Mouse (Mus musculus) intestine, embryonic 15.5 days (tissue): ENCODE measurements around the gene Adgrg2. TPM values are rescaled to one million over a fixed set of nuclear protein-coding genes. Genes with fewer than 3 reads are reported as not detected.

Source experiments
- ATAC-seq: fragments of 200-750 bp; cut with Nextera tagmentation; 2 replicates; pipeline ENCODE4 v1.8.0; 2017; ENCODE audit warnings: moderate TSS enrichment, moderate library complexity
- H3K27ac ChIP-seq: fragments of 300-500 bp; sonication (generic); 2 replicates; pipeline ENCODE4 v1.5.1; 2015; ENCODE audit warnings: mild to moderate bottlenecking, inconsistent platforms
- H3K27me3 ChIP-seq: fragments of 300-500 bp; sonication (generic); replicated peaks from 2 replicates; pipeline ENCODE4 v1.6.1; 2015; ENCODE audit warnings: inconsistent platforms
- H3K36me3 ChIP-seq: fragments of 300-500 bp; sonication (generic); 2 replicates; pipeline ENCODE4 v1.6.1; 2015; ENCODE audit warnings: inconsistent platforms
- H3K4me1 ChIP-seq: fragments of 300-500 bp; sonication (generic); replicated peaks from 2 replicates; pipeline ENCODE4 v1.6.1; 2015; ENCODE audit warnings: inconsistent platforms
- H3K4me2 ChIP-seq: fragments of 300-500 bp; sonication (generic); replicated peaks from 2 replicates; pipeline ENCODE4 v1.6.1; 2015; ENCODE audit warnings: mild to moderate bottlenecking, inconsistent platforms
- H3K4me3 ChIP-seq: fragments of 300-500 bp; sonication (generic); replicated peaks from 2 replicates; pipeline ENCODE4 v1.5.1; 2015; ENCODE audit warnings: inconsistent platforms
- H3K9ac ChIP-seq: fragments of 300-500 bp; sonication (generic); 2 replicates; pipeline ENCODE4 v1.6.1; 2015; ENCODE audit warnings: inconsistent platforms
- H3K9me3 ChIP-seq: fragments of 300-500 bp; sonication (generic); 2 replicates; pipeline ENCODE4 v1.6.1; 2016; ENCODE audit warnings: inconsistent platforms
- WGBS: fragments of 180-500 bp; shearing (Covaris S2); methylation state at CpG from one replicate; pipeline ENCODE4 v1.1.7; 2015; 5-methylcytosine and 5-hydroxymethylcytosine counted together
- polyA plus RNA-seq: library from polyadenylated mRNA; unstranded; fragments of >200 nt; fragmentation: Nextera tagmentation; extraction: Ambion mirVana; gene quantifications from 2 replicates; pipeline ENCODE4 v1.2.1, GENCODE M21; 2015

The Adgrg2 gene
- polyA plus RNA-seq, 1 experiment from 2014 or later, result 1.5 TPM

DNA sequence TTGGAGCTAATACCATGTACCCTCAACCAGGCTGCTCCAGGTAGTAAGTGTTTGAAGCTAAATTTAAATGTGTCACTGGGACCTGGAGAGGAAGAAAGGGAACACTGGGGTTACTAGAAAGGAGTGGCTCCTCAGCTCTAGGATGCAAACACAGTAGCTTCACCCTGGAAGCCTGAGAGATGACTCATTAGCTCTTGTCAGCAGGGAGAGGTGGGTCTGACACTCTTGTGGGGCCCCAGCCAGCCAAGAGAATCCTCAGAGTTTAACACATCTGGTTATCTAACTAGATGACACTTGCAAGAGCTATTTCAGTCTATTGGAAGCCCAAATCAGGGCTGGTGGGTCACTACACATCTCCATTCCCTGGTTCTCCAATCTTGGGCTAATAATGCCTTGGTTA is 50.8 kb downstream of the Adgrg2 start:
- H3K27me3 ChIP-seq, result 0 out of 2 replicates have a peak, but pooled peaks cover 3% of the 10 kb centered on the region
- H3K4me3 ChIP-seq, result no peak overlapping the region
- no peaks in the 10 kb centered on the region for H3K9me3 ChIP-seq
- H3K27ac ChIP-seq, result no peak overlapping the region
- no peak for ATAC-seq
- no peaks in the 10 kb centered on the region for H3K4me1 ChIP-seq
- H3K4me2 ChIP-seq, result no peak overlapping the region
- no peaks in the 10 kb centered on the region for H3K36me3 ChIP-seq
- no peak overlapping the region for H3K9ac ChIP-seq

DNA sequence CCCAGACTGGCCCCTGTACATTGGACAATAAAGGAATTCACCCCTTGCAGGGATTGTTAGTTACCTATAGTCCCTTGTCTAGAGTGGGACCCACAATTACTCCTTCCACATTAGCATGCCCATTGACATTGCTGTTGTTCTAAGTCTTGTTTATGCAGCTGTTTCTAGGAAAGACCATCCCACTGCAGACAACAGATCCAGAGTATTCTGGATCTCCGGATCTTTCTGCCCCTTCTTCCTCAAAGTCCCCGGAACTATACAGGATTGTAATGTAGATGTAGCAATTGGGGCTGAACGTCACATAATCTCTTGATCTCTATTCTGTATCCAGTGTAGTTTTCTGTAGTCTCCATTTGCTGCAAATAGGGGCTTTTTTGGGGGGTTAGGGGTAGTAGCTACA is 57.9 kb downstream of the Adgrg2 start:
- Histone ChIP-seq H3K4me3 (no peak overlapping the region), H3K27me3 (no peaks in the 10 kb centered on the region), H3K9me3 (no peaks in the 10 kb centered on the region), H3K36me3 (no peaks in the 10 kb centered on the region), H3K9ac (no peak overlapping the region), H3K4me1 (no peaks in the 10 kb centered on the region), H3K4me2 (no peak overlapping the region), H3K27ac (no peak overlapping the region)
- no peak for ATAC-seq
- WGBS, result 91% methylated on average over 3 of the region's 3 CpGs

DNA sequence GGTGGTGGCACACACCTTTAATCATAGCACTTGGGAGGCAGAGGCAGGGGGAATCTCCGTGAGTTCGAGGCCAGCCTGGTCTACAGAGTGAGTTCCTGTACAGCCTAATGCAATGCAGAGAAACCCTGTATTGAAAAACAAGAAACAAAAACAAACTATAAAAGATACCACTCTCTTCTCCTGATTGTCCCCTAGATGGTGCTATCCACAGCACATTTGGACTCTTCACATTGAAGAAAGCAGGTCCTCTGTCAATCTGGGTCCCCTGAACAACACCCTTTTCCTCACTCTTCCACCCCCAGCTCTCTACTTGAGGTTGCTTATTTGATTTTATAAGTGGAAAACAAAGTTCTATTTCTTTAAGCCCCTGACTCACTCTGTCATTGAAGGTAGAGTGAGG is 58.9 kb downstream of the Adgrg2 start:
- no peak overlapping the region for H3K9ac ChIP-seq
- no peak for ATAC-seq
- WGBS, result 74% methylated on average over 2 of the region's 2 CpGs

DNA sequence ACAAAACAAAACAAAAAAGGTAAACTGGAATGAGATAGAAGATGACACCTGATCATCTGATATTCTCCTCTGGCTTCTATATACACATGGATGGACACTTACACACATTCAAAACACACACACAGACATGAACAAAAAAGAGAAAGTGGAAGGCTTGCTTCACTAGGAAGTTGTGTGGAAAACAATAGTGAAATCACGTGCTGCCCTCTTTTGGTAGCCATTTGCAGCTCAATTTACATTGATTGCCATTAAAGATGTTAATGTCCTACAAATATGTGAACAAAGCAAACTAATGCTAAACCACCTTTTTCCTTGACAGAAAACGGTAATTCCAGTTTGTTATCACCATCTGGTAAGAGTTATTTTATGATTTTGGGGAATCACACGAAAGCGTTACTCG is 65.2 kb downstream of the Adgrg2 start:
- ATAC-seq, result no peak
- 64% methylated on average over 5 of the region's 5 CpGs for WGBS
- Histone ChIP-seq H3K27ac (no peak overlapping the region), H3K9ac (no peak overlapping the region), H3K4me3 (no peak overlapping the region), H3K27me3 (no peaks in the 10 kb centered on the region), H3K4me1 (no peaks in the 10 kb centered on the region), H3K9me3 (no peaks in the 10 kb centered on the region), H3K36me3 (no peaks in the 10 kb centered on the region), H3K4me2 (no peak overlapping the region)

More for the DNA sequence above, 58.9 kb downstream of the Adgrg2 start:
- Histone ChIP-seq H3K4me2 (no peak overlapping the region), H3K4me3 (no peak overlapping the region), H3K27me3 (no peaks in the 10 kb centered on the region), H3K27ac (no peak overlapping the region), H3K9me3 (no peaks in the 10 kb centered on the region), H3K4me1 (no peaks in the 10 kb centered on the region), H3K36me3 (no peaks in the 10 kb centered on the region)

DNA sequence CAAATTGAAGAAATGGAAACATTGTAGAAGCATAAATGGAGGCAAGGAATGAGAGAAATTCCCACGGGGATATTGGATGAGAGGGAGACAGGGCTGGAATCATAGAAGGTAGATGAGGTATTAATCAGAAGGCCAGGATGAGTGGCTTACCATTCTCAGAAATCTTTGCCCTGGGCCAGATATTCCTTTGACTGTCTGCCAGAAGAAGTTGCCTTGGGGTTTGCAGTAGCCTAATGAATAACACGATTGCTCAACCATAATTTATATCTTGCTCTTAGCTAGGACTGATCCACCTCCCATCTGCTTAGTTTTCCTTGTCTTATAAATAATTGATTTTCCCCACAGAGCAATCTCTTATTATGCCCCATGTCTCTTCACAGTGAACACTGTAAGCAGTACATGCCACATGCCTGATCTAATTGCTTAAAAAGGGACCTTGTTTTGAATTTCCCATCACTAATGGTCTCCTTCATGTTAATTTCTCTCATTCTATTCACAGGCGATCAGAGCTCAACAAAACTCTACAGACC is 80.8 kb downstream of the Adgrg2 start:
- no peak overlapping the region for H3K9ac ChIP-seq
- no peaks in the 10 kb centered on the region for H3K9me3 ChIP-seq
- no peaks in the 10 kb centered on the region for H3K4me1 ChIP-seq
- no peak for ATAC-seq
- H3K27me3 ChIP-seq, result no peaks in the 10 kb centered on the region
- H3K27ac ChIP-seq, result no peak overlapping the region
- no peak overlapping the region for H3K4me2 ChIP-seq
- H3K36me3 ChIP-seq, result no peaks in the 10 kb centered on the region
- WGBS, result 71% methylated on average over 3 of the region's 3 CpGs
- no peak overlapping the region for H3K4me3 ChIP-seq

DNA sequence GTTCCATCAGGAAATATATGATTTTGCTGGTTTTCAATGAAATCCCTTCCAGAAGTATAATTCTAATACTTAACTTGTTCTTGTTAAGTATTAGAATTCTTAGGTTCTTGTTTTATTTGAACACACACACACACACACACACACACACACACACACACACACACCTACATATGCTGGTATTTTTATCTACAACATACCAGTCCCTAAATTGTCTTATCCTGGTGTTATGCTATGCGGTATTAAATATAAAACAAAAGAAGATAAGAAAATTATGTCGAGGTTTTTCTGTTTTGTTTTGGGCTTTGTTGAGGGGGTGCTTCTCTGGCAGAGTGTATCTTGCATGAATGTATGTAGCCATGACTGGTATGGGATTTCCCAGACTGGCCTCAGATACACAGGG is 99.3 kb downstream of the Adgrg2 start:
- Histone ChIP-seq H3K4me1 (no peaks in the 10 kb centered on the region), H3K4me2 (no peak overlapping the region), H3K27ac (no peak overlapping the region), H3K4me3 (no peak overlapping the region), H3K9me3 (no peaks in the 10 kb centered on the region), H3K27me3 (0 out of 2 replicates have a peak, but pooled peaks cover 3% of the 10 kb centered on the region), H3K9ac (no peak overlapping the region), H3K36me3 (no peaks in the 10 kb centered on the region)
- 74% methylated on average over 2 of the region's 2 CpGs for WGBS
- ATAC-seq, result no peak

DNA sequence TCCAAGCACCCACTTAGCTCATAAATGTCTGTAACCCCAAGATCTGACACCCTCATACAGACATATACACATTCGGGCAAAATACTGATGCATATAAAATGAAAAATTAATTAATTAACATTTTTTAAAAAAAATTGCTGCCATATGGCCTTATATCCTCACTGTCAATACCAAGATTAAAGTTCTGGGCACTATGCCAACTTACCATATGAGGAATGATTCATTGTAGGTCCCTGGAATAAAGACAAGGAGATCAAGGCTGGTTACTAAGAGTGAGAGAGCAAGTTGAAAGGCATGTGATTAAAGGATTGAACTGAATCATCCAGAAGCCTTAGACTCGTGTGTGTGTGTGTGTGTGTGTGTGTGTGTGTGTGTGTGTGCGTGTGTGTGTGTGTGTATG is 103.8 kb downstream of the Adgrg2 start:
- no peaks in the 10 kb centered on the region for H3K9me3 ChIP-seq
- H3K4me1 ChIP-seq, result no peaks in the 10 kb centered on the region
- no peak overlapping the region for H3K9ac ChIP-seq
- H3K4me3 ChIP-seq, result no peak overlapping the region
- 0 out of 2 replicates have a peak, but pooled peaks cover 3% of the 10 kb centered on the region for H3K27me3 ChIP-seq
- no peak overlapping the region for H3K27ac ChIP-seq
- WGBS, result 64% methylated on average over 3 of the region's 3 CpGs
- no peak for ATAC-seq
- H3K4me2 ChIP-seq, result no peak overlapping the region
- no peaks in the 10 kb centered on the region for H3K36me3 ChIP-seq

DNA sequence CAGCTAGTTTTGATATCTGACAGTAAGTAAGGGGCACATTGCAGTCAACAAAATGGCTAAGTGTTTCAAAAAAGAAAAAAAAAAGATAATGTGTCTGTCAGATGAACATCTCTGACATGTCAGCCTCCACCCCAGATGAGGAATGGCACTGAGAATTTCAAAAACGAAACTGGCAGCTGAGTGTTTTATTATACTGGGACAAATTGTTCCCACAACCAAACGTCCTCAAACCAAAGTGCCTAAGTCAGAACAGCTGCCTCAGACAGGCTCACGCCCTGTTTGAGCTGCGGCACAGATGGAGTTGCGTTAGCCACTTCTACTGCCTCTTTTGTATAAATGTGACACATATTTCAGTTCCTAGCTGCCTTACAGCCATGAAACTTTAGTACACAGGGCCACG is 104.4 kb downstream of the Adgrg2 start:
- no peak for ATAC-seq
- H3K36me3 ChIP-seq, result no peaks in the 10 kb centered on the region
- 0 out of 2 replicates have a peak, but pooled peaks cover 3% of the 10 kb centered on the region for H3K27me3 ChIP-seq
- no peak overlapping the region for H3K27ac ChIP-seq
- no peaks in the 10 kb centered on the region for H3K4me1 ChIP-seq
- H3K4me2 ChIP-seq, result no peak overlapping the region
- H3K4me3 ChIP-seq, result no peak overlapping the region
- H3K9ac ChIP-seq, result no peak overlapping the region
- H3K9me3 ChIP-seq, result no peaks in the 10 kb centered on the region
- 71% methylated on average over 6 of the region's 6 CpGs for WGBS

DNA sequence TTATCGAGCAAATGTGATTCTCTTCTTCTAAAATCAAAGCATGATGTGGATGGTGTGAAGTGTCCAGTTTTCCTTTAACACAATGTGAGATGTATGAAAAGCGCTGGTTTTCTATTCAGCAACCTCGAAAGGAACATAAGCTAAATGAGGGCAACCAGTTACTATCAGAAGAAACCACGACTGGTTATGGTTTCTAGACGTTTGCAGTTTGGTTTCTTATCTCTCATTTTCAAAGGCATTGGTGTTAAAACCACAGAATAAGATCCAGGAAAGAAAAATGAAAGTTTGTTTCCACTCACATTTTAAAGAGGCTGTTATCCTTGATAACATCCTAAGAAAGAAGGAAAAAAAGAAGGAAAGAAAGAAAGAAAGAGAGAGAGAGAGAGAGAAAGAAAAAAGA is 106.0 kb downstream of the Adgrg2 start:
- no peaks in the 10 kb centered on the region for H3K9me3 ChIP-seq
- no peak overlapping the region for H3K4me3 ChIP-seq
- no peaks in the 10 kb centered on the region for H3K27me3 ChIP-seq
- H3K36me3 ChIP-seq, result no peaks in the 10 kb centered on the region
- WGBS, result 69% methylated on average over 5 of the region's 5 CpGs
- no peak for ATAC-seq
- no peaks in the 10 kb centered on the region for H3K4me1 ChIP-seq
- H3K4me2 ChIP-seq, result no peak overlapping the region
- H3K27ac ChIP-seq, result no peak overlapping the region
- no peak overlapping the region for H3K9ac ChIP-seq

DNA sequence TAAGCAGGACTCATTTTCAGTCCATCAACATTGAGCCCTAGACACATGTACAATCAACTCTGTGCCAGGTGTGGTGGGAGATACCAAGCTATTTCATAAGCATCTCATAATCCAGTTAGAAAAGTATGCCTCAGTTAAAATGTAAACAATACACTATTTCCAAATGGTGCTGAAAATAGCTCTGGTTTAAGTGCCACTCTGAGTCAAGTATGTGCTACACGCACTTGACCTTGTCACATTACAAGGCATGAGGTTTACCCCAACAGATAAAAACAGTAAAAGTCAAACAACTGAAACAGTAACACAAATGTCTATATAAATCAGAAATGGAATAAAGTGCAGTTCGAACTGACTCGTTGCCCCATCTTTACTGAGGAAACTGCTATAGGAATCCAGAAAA is 110.6 kb downstream of the Adgrg2 start:
- H3K4me1 ChIP-seq, result 0 out of 2 replicates have a peak, but pooled peaks cover 3% of the 10 kb centered on the region
- no peak overlapping the region for H3K4me3 ChIP-seq
- no peak for ATAC-seq
- H3K9ac ChIP-seq, result no peak overlapping the region
- H3K27me3 ChIP-seq, result no peaks in the 10 kb centered on the region
- no peak overlapping the region for H3K27ac ChIP-seq
- 88% methylated on average over 3 of the region's 3 CpGs for WGBS
- no peak overlapping the region for H3K4me2 ChIP-seq
- no peaks in the 10 kb centered on the region for H3K36me3 ChIP-seq
- H3K9me3 ChIP-seq, result no peaks in the 10 kb centered on the region

DNA sequence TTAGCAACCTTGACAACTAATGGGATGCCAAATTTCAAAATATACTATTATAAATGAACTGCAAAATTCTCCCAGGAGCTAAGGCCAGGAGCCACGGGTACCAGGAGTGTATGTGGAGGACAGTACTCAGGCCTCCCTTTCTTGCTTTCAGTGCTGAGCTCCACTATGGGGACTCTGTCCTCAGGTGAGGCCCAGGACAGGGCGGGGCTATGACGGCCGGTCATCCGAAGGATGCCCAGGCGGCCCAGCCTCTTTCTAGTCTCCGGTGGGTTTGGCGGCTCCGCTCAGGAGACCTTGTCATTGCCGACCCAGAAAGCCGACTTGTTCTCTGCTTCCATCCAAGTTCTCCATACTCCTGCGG is 111.2 kb downstream of the Adgrg2 start:
- no peaks in the 10 kb centered on the region for H3K27me3 ChIP-seq
- ATAC-seq, result peak; percentile 92
- H3K27ac ChIP-seq, result no peak overlapping the region
- H3K4me3 ChIP-seq, result peak overlapping the region; percentile 62
- 0 out of 2 replicates have a peak, but pooled peaks cover 3% of the 10 kb centered on the region for H3K4me1 ChIP-seq
- peak overlapping the region; percentile 60; the same call in 1 of the 2 replicates for H3K9ac ChIP-seq
- no peaks in the 10 kb centered on the region for H3K9me3 ChIP-seq
- no peaks in the 10 kb centered on the region for H3K36me3 ChIP-seq
- 24% methylated on average over 12 of the region's 12 CpGs for WGBS
- peak overlapping the region; percentile 46 for H3K4me2 ChIP-seq

DNA sequence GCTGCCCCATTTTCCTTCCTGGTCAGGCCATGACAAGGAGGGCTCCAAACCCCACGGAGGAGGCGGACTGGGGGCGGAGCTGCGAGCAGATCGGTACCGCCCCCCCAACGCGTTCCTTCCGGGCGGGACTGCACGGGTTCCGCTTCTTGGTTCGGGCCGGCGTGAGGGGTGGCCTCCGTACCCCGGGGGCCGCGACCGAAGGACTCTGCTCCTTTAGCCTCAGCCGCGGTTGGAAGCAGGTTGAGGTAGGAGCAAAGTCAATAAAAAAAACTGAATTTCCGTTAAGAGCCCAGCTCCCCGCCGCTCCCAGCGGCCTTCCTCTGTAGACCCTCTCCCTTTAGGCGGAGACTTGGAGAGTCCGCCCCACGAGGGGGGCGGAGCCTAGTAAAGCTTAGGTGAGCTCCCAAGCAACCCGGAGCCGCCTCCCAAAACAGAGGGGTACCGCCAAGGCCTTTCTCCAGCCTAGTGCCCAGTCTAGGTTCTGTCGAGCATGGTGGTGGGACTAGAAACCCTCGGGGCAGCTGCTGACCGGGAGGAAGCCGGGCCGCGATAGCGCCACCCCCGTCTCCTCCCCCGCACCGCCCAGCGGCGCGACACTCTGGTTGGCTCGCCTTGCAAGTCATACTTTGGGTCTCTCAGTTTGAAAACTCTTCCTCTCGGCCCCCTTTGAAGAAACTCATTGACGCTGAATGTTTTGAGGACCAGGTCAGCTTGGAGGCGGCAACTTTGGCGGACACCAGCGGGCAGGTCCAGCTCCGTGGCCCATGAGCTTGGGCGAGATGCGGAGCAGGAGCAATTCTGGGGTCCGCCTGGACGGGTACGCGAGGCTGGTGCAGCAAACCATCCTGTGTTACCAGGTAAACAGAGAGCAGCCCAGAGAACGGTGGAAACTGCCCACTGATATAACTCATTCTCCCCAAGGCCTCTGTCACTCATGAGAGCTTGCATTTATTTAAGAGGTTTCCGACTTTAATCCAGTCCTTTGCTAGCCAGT is 111.9 kb downstream of the Adgrg2 start, which contains the start of gene Phka2:
Gene Phka2, plus strand, starts transcription at position 119 of the 994 bp plus-strand sequence.
- H3K4me2 ChIP-seq, result peak within 1 kb of the TSS; percentile 56
- H3K27me3 ChIP-seq, result no peaks in the 10 kb centered on the region
- peak within 1 kb of the TSS; percentile 79 for H3K27ac ChIP-seq
- no peaks in the 10 kb centered on the region for H3K9me3 ChIP-seq
- H3K36me3 ChIP-seq, result no peaks in the 10 kb centered on the region
- H3K4me1 ChIP-seq, result 0 out of 2 replicates have a peak, but pooled peaks cover 3% of the 10 kb centered on the region
- ATAC-seq, result peak; percentile 99
- H3K4me3 ChIP-seq, result peak within 1 kb of the TSS; percentile 62
- H3K9ac ChIP-seq, result peak within 1 kb of the TSS; percentile 60
- WGBS, result 17% methylated on average over 60 of the region's 61 CpGs
